Mouse (Mus musculus) yolk sac, embryonic 10.5 days (tissue): ENCODE measurements at regions not wholly inside any gene's neighbourhood (a gene's known extent, or its start where the extent isn't known, plus 50 kb on each side); places are given as distances from the start of the nearest gene placed in this dataset.

ENCODE experiments used
- DNase-seq: peaks from one replicate; pipeline ENCODE4 v3.0.0-alpha.2; 2017; ENCODE audit warnings: low spot score

- no peak for DNase-seq
Measured at GRCm38 (mm10) chr4:34336971-34337797, 213.6 kb upstream of the Akirin2 start.

- no peak for DNase-seq
Measured at GRCm38 (mm10) chr4:34337852-34338251, 212.9 kb upstream of the Akirin2 start.

- no peak for DNase-seq
Measured at GRCm38 (mm10) chr4:34340057-34340456, 210.7 kb upstream of the Akirin2 start.

- DNase-seq: no peak
Measured at GRCm38 (mm10) chr4:34371281-34372032, 179.3 kb upstream of the Akirin2 start.

GRCm38 (mm10) chr4:34386338-34386967 lies 164.3 kb upstream of the Akirin2 start:
- DNase-seq: no peak

GRCm38 (mm10) chr4:34391499-34391898 lies 159.2 kb upstream of the Akirin2 start:
- no peak for DNase-seq

GRCm38 (mm10) chr4:34403061-34403460 lies 147.7 kb upstream of the Akirin2 start:
- DNase-seq: no peak

GRCm38 (mm10) chr4:34407181-34407580 lies 143.6 kb upstream of the Akirin2 start:
- no peak for DNase-seq

GRCm38 (mm10) chr4:34420970-34421369 lies 129.8 kb upstream of the Akirin2 start:
- no peak for DNase-seq

GRCm38 (mm10) chr4:34424131-34424646 lies 126.5 kb upstream of the Akirin2 start:
- no peak for DNase-seq

GRCm38 (mm10) chr4:34429003-34429402 lies 121.7 kb upstream of the Akirin2 start:
- DNase-seq: no peak

GRCm38 (mm10) chr4:34429456-34430235 lies 121.1 kb upstream of the Akirin2 start:
- no peak for DNase-seq

- no peak for DNase-seq
Measured at GRCm38 (mm10) chr4:34437316-34437715, 113.4 kb upstream of the Akirin2 start.

- DNase-seq: no peak
Measured at GRCm38 (mm10) chr4:34449582-34449981, 101.2 kb upstream of the Akirin2 start.

GRCm38 (mm10) chr4:34462591-34462990 lies 88.1 kb upstream of the Akirin2 start:
- DNase-seq: no peak

- no peak for DNase-seq
Measured at GRCm38 (mm10) chr4:34465845-34466244, 84.9 kb upstream of the Akirin2 start.

GRCm38 (mm10) chr4:34466309-34466708 lies 84.4 kb upstream of the Akirin2 start:
- DNase-seq: no peak

- DNase-seq: no peak
Measured at GRCm38 (mm10) chr4:34468096-34468495, 82.6 kb upstream of the Akirin2 start.

GRCm38 (mm10) chr4:34475792-34476448 lies 74.8 kb upstream of the Akirin2 start:
- no peak for DNase-seq

- no peak for DNase-seq
Measured at GRCm38 (mm10) chr4:34484273-34484672, 66.5 kb upstream of the Akirin2 start.

- no peak for DNase-seq
Measured at GRCm38 (mm10) chr4:34485574-34485973, 65.2 kb upstream of the Akirin2 start.
